Mouse (Mus musculus) stomach, postnatal 0 days (tissue): ENCODE data around the gene Whamm.

ENCODE experiments used
- CTCF ChIP-seq: IDR thresholded peaks from 2 replicates; pipeline ENCODE4 v1.5.1; 2016; ENCODE audit warnings: antibody characterized with exemption, low read depth, mild to moderate bottlenecking, moderate library complexity
- EP300 ChIP-seq: optimal IDR thresholded peaks from 2 replicates; pipeline ENCODE3; 2016; ENCODE audit warnings: antibody characterized with exemption

- TF ChIP-seq EP300 (no peak), CTCF (no peak)
Observed at GRCm38 (mm10) chr7:81540999-81541398, 30.1 kb upstream of the Whamm start.
